Mouse (Mus musculus) CH12.LX (cell line): ENCODE data around the gene Caln1. TPM values are rescaled to one million over a fixed set of nuclear protein-coding genes. Genes with fewer than 3 reads are reported as not detected.
A peak's percentile ranks its signal among the peaks of the same experiment; 100 is the strongest.

Experiments used
- DNase-seq: peaks from one replicate; pipeline ENCODE4 v3.0.0-alpha.2; 2013; ENCODE audit errors: extremely low read depth
- H3K27ac ChIP-seq: 2 replicates; pipeline ENCODE4 v1.5.1; 2012; ENCODE audit warnings: low read depth, mild to moderate bottlenecking, control low read depth, moderate library complexity; ENCODE audit not compliant: insufficient read depth
- H3K27me3 ChIP-seq: replicated peaks from 2 replicates; pipeline ENCODE3; 2012; ENCODE audit warnings: inconsistent platforms
- H3K36me3 ChIP-seq, 2 experiments: replicated peaks in 1 of 2; 2 replicates each; pipeline versions ENCODE3 to v1.6.1; 2012; ENCODE audit warnings: inconsistent platforms in 1 of 2, low read length in 1 of 2, mild to moderate bottlenecking in 1 of 2, mixed read lengths in 1 of 2, moderate library complexity in 1 of 2; ENCODE audit not compliant: control insufficient read depth in 1 of 2, insufficient read depth in 1 of 2
- H3K4me1 ChIP-seq, 2 experiments: 2 replicates each; pipeline ENCODE4 v1.6.1; 2012; ENCODE audit warnings: inconsistent platforms in 1 of 2, moderate library complexity in 1 of 2; ENCODE audit not compliant: insufficient read depth in 2 of 2, control insufficient read depth in 1 of 2
- H3K4me2 ChIP-seq: 2 replicates; pipeline ENCODE4 v1.6.1; 2012; ENCODE audit warnings: low read depth, mild to moderate bottlenecking, control low read depth; ENCODE audit not compliant: poor library complexity, insufficient read depth, severe bottlenecking
- H3K4me3 ChIP-seq, 3 experiments: fragments of 150-350 bp in 1 of 3; sonication (generic) in 1 of 3; replicated peaks in 1 of 3; 2 replicates each; pipeline versions ENCODE3 to v1.5.1; 2011 to 2012; ENCODE audit warnings: low read depth in 2 of 3, low read length in 2 of 3, mild to moderate bottlenecking in 2 of 3, moderate library complexity in 2 of 3, control low read depth in 1 of 3, improper control_type of control experiment in 1 of 3, inconsistent platforms in 1 of 3, mixed read lengths in 1 of 3; ENCODE audit not compliant: poor library complexity in 1 of 3
- H3K79me2 ChIP-seq: replicated peaks from 2 replicates; pipeline ENCODE4 v1.6.1; 2012; ENCODE audit warnings: mild to moderate bottlenecking, moderate library complexity; ENCODE audit not compliant: control insufficient read depth, poor library complexity, insufficient read depth, severe bottlenecking; ENCODE audit errors: extremely low read depth
- H3K9ac ChIP-seq: 2 replicates; pipeline ENCODE4 v1.6.1; 2012; ENCODE audit warnings: low read depth, mild to moderate bottlenecking, control low read depth, moderate library complexity; ENCODE audit not compliant: insufficient read depth
- H3K9me3 ChIP-seq: replicated peaks from 2 replicates; pipeline ENCODE3; 2012; ENCODE audit warnings: low read length, inconsistent platforms, mixed read lengths
- BHLHE40 ChIP-seq: IDR thresholded peaks from 2 replicates; pipeline ENCODE4 v1.6.1; 2011; ENCODE audit warnings: mild to moderate bottlenecking, low read depth, low read length, improper control_type of control experiment
- CTCF ChIP-seq, 2 experiments: IDR thresholded peaks in 1 of 2; conservative IDR thresholded peaks in 1 of 2; 2 replicates each; pipeline ENCODE4 v1.5.1; 2011 to 2012; ENCODE audit warnings: low read depth in 2 of 2, low read length in 2 of 2, improper control_type of control experiment in 1 of 2, inconsistent platforms in 1 of 2, mild to moderate bottlenecking in 1 of 2, moderate library complexity in 1 of 2
- ELF1 ChIP-seq: IDR thresholded peaks from 2 replicates; pipeline ENCODE4 v1.6.1; 2014; ENCODE audit warnings: low read depth, mild to moderate bottlenecking, inconsistent platforms, low read length, improper control_type of control experiment
- MEF2A ChIP-seq: IDR thresholded peaks from 2 replicates; pipeline ENCODE4 v1.6.1; 2014; ENCODE audit warnings: low read depth, mild to moderate bottlenecking, inconsistent platforms, low read length, improper control_type of control experiment, borderline replicate concordance
- MXI1 ChIP-seq: IDR thresholded peaks from 2 replicates; pipeline ENCODE4 v1.6.1; 2011; ENCODE audit warnings: mild to moderate bottlenecking, low read depth, low read length, improper control_type of control experiment
- MYC ChIP-seq: IDR thresholded peaks from 2 replicates; pipeline ENCODE4 v1.6.1; 2011; ENCODE audit warnings: low read depth, mild to moderate bottlenecking, improper control_type of control experiment, low read length
- NELFE ChIP-seq: IDR thresholded peaks from 2 replicates; pipeline ENCODE4 v1.6.1; 2011; ENCODE audit warnings: low read depth, low read length, improper control_type of control experiment
- NRF1 ChIP-seq: IDR thresholded peaks from 2 replicates; pipeline ENCODE4 v1.6.1; 2014; ENCODE audit warnings: low read depth, mild to moderate bottlenecking, inconsistent platforms, low read length, improper control_type of control experiment, moderate library complexity
- SMC3 ChIP-seq: IDR thresholded peaks from 2 replicates; pipeline ENCODE4 v1.6.1; 2011; ENCODE audit warnings: low read depth, low read length, improper control_type of control experiment
- TBP ChIP-seq: conservative IDR thresholded peaks from 2 replicates; pipeline ENCODE4 v1.6.1; 2011; ENCODE audit warnings: low read depth, low read length, improper control_type of control experiment
- TCF12 ChIP-seq: IDR thresholded peaks from 2 replicates; pipeline ENCODE4 v1.6.1; 2014; ENCODE audit warnings: low read depth, mild to moderate bottlenecking, inconsistent platforms, low read length, improper control_type of control experiment
- UBTF ChIP-seq: IDR thresholded peaks from 2 replicates; pipeline ENCODE4 v1.6.1; 2012; ENCODE audit warnings: low read depth, mild to moderate bottlenecking, inconsistent platforms, low read length, improper control_type of control experiment, moderate library complexity
- USF2 ChIP-seq: conservative IDR thresholded peaks from 2 replicates; pipeline ENCODE4 v1.6.1; 2011; ENCODE audit warnings: low read depth, low read length, improper control_type of control experiment
- ZC3H11A ChIP-seq: IDR thresholded peaks from 2 replicates; pipeline ENCODE4 v1.6.1; 2012; ENCODE audit warnings: low read depth, mild to moderate bottlenecking, inconsistent platforms, low read length, improper control_type of control experiment
- ZMIZ1 ChIP-seq: IDR thresholded peaks from 2 replicates; pipeline ENCODE4 v1.6.1; 2012; ENCODE audit warnings: low read depth, mild to moderate bottlenecking, inconsistent platforms, low read length, improper control_type of control experiment
- dilution Hi-C: fragments of 300-500 bp; cut with MboI; formaldehyde crosslinking; loops from 2 replicates; pipeline ENCODE4 v1.14.3; 2020; ENCODE audit warnings: low sequenced_read_pairs; ENCODE audit not compliant: extremely low pct_unique_long_range_greater_than_20kb, extremely low pct_ligation_motif_present
- in situ Hi-C: fragments of 300-500 bp; cut with MboI; formaldehyde crosslinking; loops from 3 replicates; pipeline ENCODE4 v1.14.3; 2019; ENCODE audit warnings: low sequenced_read_pairs, low pct_ligation_motif_present, low pct_unique_long_range_greater_than_20kb, mixed read lengths
- polyA plus RNA-seq: library from polyadenylated mRNA; unstranded; fragments of >175 nt; gene quantifications from 2 replicates; pipeline ENCODE4 v1.2.1, GENCODE M21; 2012; ENCODE audit warnings: low read depth; ENCODE audit not compliant: insufficient read length
- total RNA-seq, 2 experiments: library from RNA; depleted of rRNA; stranded (reverse); fragments of 300-350 nt in 1 of 2; fragments of >200 nt in 1 of 2; gene quantifications; 2 replicates each; pipeline ENCODE4 v1.2.3; 2012 to 2014

Gene Caln1
- total and polyA plus RNA-seq, 3 experiments: under 0.01 TPM; not detected in 2

GRCm38 (mm10) chr5:130813089-130813488 is 443.8 kb downstream of the Caln1 start:
- dilution Hi-C loops: no loop called here
- Histone ChIP-seq H3K4me3 (no peak overlapping the region), H3K27me3 (no peaks in the 10 kb centered on the region), H3K9me3 (peaks cover 56% of the 10 kb centered on the region), H3K36me3 (no peaks in the 10 kb centered on the region), H3K4me1 (no peaks in the 10 kb centered on the region), H3K4me2 (no peak overlapping the region), H3K9ac (no peak overlapping the region), H3K27ac (no peak overlapping the region), H3K79me2 (no peaks in the 10 kb centered on the region)
- no peak for DNase-seq
- TF ChIP-seq NRF1: no peak
- TF ChIP-seq CTCF (conservative IDR thresholded peaks at IDR 0.05 in 1 of 2, IDR thresholded peaks at IDR 0.05 in 1 of 2; ENCODE audit: low read depth in 2 of 2, low read length in 2 of 2): 0 out of 4 replicates have a peak, but pooled peaks of 1 of the 2 experiments have one; percentile 12
- no peak for TF ChIP-seq BHLHE40
- TF ChIP-seq ELF1: no peak
- in situ Hi-C loops: no loop called here

- Histone ChIP-seq H3K9ac (no peak overlapping the region), H3K27me3 (no peaks in the 10 kb centered on the region), H3K4me2 (no peak overlapping the region), H3K4me1 (no peaks in the 10 kb centered on the region), H3K79me2 (no peaks in the 10 kb centered on the region), H3K9me3 (peaks cover 44% of the 10 kb centered on the region), H3K36me3 (no peaks in the 10 kb centered on the region), H3K27ac (no peak overlapping the region), H3K4me3 (no peak overlapping the region)
- in situ Hi-C loops: no loop called here
- dilution Hi-C loops: no loop called here
- DNase-seq: no peak
- TF ChIP-seq USF2: no peak
- TF ChIP-seq MXI1: no peak
- no peak for TF ChIP-seq NELFE
- no peak for TF ChIP-seq ZC3H11A
- no peak for TF ChIP-seq MYC
- no peak for TF ChIP-seq TBP
- TF ChIP-seq TCF12: no peak
- TF ChIP-seq UBTF: no peak
- TF ChIP-seq MEF2A: no peak
- no peak for TF ChIP-seq ZMIZ1
- no peak for TF ChIP-seq SMC3
- TF ChIP-seq, all 38 proteins: peak for 0
These were observed 446.1 kb downstream of the Caln1 start for GRCm38 (mm10) chr5:130815352-130815751.
